Mouse (Mus musculus): ENCODE results near the gene Taf5.
A peak's percentile ranks its signal among the peaks of the same experiment; 100 is the strongest.

Taf5 gene

GRCm38 (mm10) chr19:47067096-47067882 lies at the start of gene Taf5:
TSS of gene Taf5 (plus strand) at chr19:47067746.
- peak; percentile 97 for DNase-seq (ENCODE audit: low spot score)

- no peak for DNase-seq (ENCODE audit: low spot score)
Measured at GRCm38 (mm10) chr19:47017831-47018230, 49.7 kb upstream of the Taf5 start.

- no peak for DNase-seq (ENCODE audit: low spot score)
Measured at GRCm38 (mm10) chr19:47018330-47018729, 49.2 kb upstream of the Taf5 start.

- no peak for DNase-seq (ENCODE audit: low spot score)
Measured at GRCm38 (mm10) chr19:47019326-47019725, 48.2 kb upstream of the Taf5 start.

GRCm38 (mm10) chr19:47022709-47023108 lies 44.8 kb upstream of the Taf5 start:
- no peak for DNase-seq (ENCODE audit: low spot score)

GRCm38 (mm10) chr19:47023546-47023945 lies 44.0 kb upstream of the Taf5 start:
- DNase-seq (ENCODE audit: low spot score), result no peak

- no peak for DNase-seq (ENCODE audit: low spot score)
Measured at GRCm38 (mm10) chr19:47024954-47025353, 42.6 kb upstream of the Taf5 start.

GRCm38 (mm10) chr19:47026513-47026912 lies 41.0 kb upstream of the Taf5 start:
- DNase-seq (ENCODE audit: low spot score), result no peak

- DNase-seq (ENCODE audit: low spot score), result no peak
Measured at GRCm38 (mm10) chr19:47029796-47030195, 37.8 kb upstream of the Taf5 start.

GRCm38 (mm10) chr19:47031770-47032169 lies 35.8 kb upstream of the Taf5 start:
- no peak for DNase-seq (ENCODE audit: low spot score)

- DNase-seq (ENCODE audit: low spot score), result no peak
Measured at GRCm38 (mm10) chr19:47034916-47035315, 32.6 kb upstream of the Taf5 start.

- DNase-seq (ENCODE audit: low spot score), result no peak
Measured at GRCm38 (mm10) chr19:47036596-47036995, 30.9 kb upstream of the Taf5 start.

- no peak for DNase-seq (ENCODE audit: low spot score)
Measured at GRCm38 (mm10) chr19:47040720-47041473, 26.6 kb upstream of the Taf5 start.

- DNase-seq (ENCODE audit: low spot score), result no peak
Measured at GRCm38 (mm10) chr19:47043608-47044007, 23.9 kb upstream of the Taf5 start.

GRCm38 (mm10) chr19:47046343-47046742 lies 21.2 kb upstream of the Taf5 start:
- DNase-seq (ENCODE audit: low spot score), result no peak

- DNase-seq (ENCODE audit: low spot score), result no peak
Measured at GRCm38 (mm10) chr19:47047236-47047833, 20.2 kb upstream of the Taf5 start.

GRCm38 (mm10) chr19:47049061-47049460 lies 18.5 kb upstream of the Taf5 start:
- no peak for DNase-seq (ENCODE audit: low spot score)

GRCm38 (mm10) chr19:47049840-47050239 lies 17.7 kb upstream of the Taf5 start:
- DNase-seq (ENCODE audit: low spot score), result no peak

- DNase-seq (ENCODE audit: low spot score), result peak; percentile 60
Measured at GRCm38 (mm10) chr19:47050271-47051032, 17.1 kb upstream of the Taf5 start, which contains the start of gene Pcgf6. TSS of gene Pcgf6 (minus strand) at chr19:47050906.

- no peak for DNase-seq (ENCODE audit: low spot score)
Measured at GRCm38 (mm10) chr19:47052927-47053326, 14.6 kb upstream of the Taf5 start.

- DNase-seq (ENCODE audit: low spot score), result no peak
Measured at GRCm38 (mm10) chr19:47053471-47053870, 14.1 kb upstream of the Taf5 start.

- DNase-seq (ENCODE audit: low spot score), result no peak
Measured at GRCm38 (mm10) chr19:47057684-47058083, 9.9 kb upstream of the Taf5 start.
